Mouse (Mus musculus): ENCODE data around the gene Trim24.
A peak's percentile ranks its signal among the peaks of the same experiment; 100 is the strongest.

The Trim24 gene

GRCm38 (mm10) chr6:37863961-37864730 is 6.5 kb upstream of the Trim24 start:
- no peak for DNase-seq (ENCODE audit: low spot score)

GRCm38 (mm10) chr6:37871137-37871851 is 683 bp downstream of the Trim24 start:
- DNase-seq (ENCODE audit: low spot score): peak; percentile 57

DNA sequence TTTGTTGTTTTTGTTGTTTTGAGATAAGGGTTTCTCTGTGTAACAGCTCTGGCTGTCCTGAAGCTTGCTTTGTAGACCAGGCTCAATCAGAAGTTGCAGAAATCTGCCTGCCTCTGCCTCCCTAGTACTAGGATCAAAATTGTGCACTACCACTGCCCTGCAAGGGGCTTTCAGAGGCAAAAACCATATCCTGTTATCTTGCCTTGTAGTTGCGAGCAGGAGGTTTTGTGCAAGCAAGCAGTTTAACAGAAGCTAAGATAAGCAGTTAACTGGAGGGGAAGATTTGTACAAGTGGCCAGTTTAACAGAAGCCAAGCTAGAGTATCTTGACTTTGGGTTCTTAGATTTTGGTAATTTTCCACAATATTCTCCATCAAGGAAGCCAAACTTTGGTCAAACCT is 2.2 kb downstream of the Trim24 start:
- DNase-seq (ENCODE audit: low spot score): peak; percentile 60

GRCm38 (mm10) chr6:37873731-37874130 is 3.1 kb downstream of the Trim24 start:
- DNase-seq (ENCODE audit: low spot score): no peak

GRCm38 (mm10) chr6:37878206-37878605 is 7.6 kb downstream of the Trim24 start:
- DNase-seq (ENCODE audit: low spot score): no peak

- no peak for DNase-seq (ENCODE audit: low spot score)
Observed at GRCm38 (mm10) chr6:37880586-37880985, 10.0 kb downstream of the Trim24 start.

DNA sequence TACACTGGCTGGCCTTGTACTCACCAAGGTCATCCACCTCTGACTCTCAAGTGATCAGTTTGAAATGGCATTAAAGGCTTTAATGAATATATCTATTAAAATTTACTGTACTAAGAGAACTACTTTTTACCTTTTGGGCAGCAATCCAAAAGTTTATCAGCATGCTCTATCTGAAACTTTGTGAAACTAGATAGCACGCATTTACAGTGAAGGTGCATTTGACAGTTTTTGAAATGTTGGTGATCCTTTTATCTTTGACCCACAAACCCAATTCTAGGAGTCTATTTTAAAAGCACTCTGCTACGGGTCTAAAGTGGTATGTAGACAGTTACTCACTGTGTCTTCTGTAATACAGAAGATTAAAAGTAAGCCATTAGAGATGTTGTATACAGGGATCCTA is 23.0 kb downstream of the Trim24 start:
- no peak for DNase-seq (ENCODE audit: low spot score)

- peak; percentile 84 for DNase-seq (ENCODE audit: low spot score)
Observed at GRCm38 (mm10) chr6:37895646-37896435, 25.2 kb downstream of the Trim24 start.

GRCm38 (mm10) chr6:37900221-37900620 is 29.6 kb downstream of the Trim24 start:
- no peak for DNase-seq (ENCODE audit: low spot score)

GRCm38 (mm10) chr6:37901791-37902190 is 31.2 kb downstream of the Trim24 start:
- peak; percentile 31 for DNase-seq (ENCODE audit: low spot score)

- DNase-seq (ENCODE audit: low spot score): no peak
Observed at GRCm38 (mm10) chr6:37903810-37904209, 33.2 kb downstream of the Trim24 start.

DNA sequence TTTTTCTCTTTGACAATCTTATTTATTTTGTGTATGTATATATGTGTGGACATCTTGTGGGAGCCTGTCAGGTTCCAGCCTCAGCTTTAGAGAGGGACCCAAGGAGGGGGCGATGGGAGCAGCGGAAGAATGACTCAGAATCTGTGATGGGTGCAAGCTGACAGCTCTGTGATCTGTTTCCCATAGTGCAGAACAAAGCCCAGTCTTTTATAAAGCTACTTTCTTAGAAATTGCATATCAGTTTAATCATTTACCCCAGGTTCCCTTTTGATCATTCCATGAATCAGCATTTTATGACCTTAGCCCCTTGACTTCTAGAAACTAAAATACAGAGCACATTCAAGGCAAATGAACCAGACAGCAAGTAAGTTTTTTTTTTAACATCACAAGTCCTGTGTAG is 42.9 kb downstream of the Trim24 start:
- DNase-seq (ENCODE audit: low spot score): no peak

- DNase-seq (ENCODE audit: low spot score): no peak
Observed at GRCm38 (mm10) chr6:37925104-37925503, 54.5 kb downstream of the Trim24 start.

GRCm38 (mm10) chr6:37926751-37927150 is 56.1 kb downstream of the Trim24 start:
- DNase-seq (ENCODE audit: low spot score): no peak

- DNase-seq (ENCODE audit: low spot score): no peak
Observed at GRCm38 (mm10) chr6:37936498-37936897, 65.9 kb downstream of the Trim24 start.

- no peak for DNase-seq (ENCODE audit: low spot score)
Observed at GRCm38 (mm10) chr6:37951306-37951705, 80.7 kb downstream of the Trim24 start.

DNA sequence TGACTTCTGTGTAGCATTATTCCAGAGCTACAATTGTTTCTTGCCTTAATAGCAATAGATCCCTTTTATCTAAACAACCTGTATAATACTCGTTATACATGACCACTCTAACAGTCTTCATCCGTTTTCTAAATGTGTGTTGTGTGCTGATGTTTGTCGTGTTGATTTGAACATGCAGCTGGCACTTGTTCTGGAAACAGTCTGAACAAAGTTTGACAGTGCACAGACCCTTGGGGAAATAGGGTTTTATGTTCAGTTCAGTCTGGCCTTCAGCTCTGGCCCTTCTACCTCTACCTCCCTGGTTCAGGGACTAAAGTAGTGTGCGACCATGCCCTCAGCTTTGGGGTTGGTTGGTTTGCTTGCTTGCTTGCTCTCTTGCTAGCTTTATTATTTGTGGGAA is 96.8 kb downstream of the Trim24 start:
- DNase-seq (ENCODE audit: low spot score): no peak

DNA sequence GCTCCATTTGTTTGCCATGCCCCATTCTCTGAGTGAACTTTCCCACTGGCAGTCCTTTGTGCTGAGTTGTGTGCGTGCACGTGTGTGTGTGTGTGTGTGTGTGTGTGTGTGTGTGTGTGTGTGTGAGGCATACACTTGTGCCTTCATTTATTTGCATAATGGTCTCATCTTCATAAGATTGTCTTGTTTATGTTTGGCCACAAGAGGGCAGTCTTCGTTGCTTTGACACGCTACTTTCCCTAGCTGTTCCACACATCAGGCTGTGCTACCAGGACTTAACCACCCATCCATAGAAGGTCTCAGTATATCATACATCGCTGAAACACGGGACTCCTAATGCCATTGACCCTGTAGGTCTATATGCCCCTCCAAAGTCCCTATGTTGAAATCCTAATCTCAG is 136.8 kb downstream of the Trim24 start:
- DNase-seq (ENCODE audit: low spot score): peak; percentile 73

DNA sequence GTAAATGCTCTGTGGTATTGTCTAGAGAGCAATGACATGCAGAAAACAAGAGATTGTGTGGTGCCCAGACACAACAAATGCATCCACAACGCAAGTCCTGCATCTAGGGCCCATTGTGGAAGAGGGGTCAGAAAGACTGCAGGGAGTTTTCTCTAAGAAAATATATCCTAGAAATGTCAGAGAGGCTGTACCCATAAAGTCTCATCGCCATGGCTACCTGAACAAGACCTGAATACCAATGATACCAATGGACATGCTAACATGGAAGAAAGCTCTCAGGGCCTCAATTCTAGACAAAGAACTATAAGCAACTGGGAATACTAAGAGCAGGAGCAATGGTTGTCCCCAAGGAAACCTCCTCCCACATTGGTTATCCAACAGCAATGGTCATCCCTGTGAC is 142.2 kb downstream of the Trim24 start:
- DNase-seq (ENCODE audit: low spot score): no peak
